In the genomic region with DNA sequence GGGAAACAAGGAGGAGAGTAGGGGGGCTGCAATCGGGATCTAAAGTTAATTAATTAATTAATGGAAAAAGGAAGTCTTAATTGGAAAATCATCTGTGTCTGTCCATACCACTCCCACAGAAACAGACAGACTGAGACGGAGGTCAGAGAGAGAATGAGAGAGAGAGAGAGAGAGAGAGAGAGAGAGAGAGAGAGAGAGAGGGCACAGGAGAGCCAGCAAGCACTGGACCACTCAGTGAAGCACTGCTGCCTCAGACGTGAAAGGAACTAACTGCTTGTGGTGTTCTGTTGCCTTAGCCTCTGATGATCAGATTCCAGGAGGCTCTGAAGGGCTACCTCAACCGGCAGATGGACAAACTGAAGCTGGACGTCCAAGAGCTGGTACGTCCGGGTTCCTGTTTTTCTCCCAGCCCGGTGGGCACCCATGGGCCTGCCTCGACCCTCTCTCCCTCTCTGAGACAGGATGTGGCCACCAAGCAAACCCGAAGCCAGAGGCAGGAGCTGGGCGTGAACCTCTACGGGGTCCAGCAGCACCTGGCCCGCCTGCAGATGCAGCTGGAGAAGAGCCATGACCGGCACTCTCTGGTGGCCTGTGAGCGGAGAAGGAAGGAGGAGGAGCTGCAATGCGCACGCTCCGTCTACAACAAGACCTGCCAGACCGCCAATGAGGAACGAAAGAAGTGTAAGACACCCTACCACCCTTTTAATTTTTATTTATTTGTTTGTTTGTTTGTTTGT, we compare ENCODE assay signal across 9 mouse cellular contexts. TPM values are rescaled to one million over a fixed set of nuclear protein-coding genes. Genes with fewer than 3 reads are reported as not detected.
DNase-seq lines count a peak whose midpoint lies in the region; ATAC-seq lines count a peak whose summit lies in the region.
"Had no signal": no experiment of that assay in that cellular context is flagged by ENCODE, and none has a peak within 500 bp of the region (broad histone marks: within the 10 kb centered on the region; RNA-seq: fewer than 3 reads in every experiment).

No protein-coding gene starts in this region.

- peak; percentile 97 for DNase-seq in heart, adult 11 months
- DNase-seq in heart, adult 8-10 months (ENCODE audit: low spot score): no peak
- DNase-seq in heart, postnatal 36 days: peak; percentile 40 to 42
- peak; percentile 53 for DNase-seq in neural tube, embryonic 10.5 days (ENCODE audit: extremely low spot score, low spot score)
- no peak for DNase-seq in frontal cortex, postnatal 36 days (ENCODE audit: low spot score in 2 of 2)
- DNase-seq in left cerebral cortex, postnatal 25 days (ENCODE audit: low spot score in 2 of 2): no peak

- H3K27me3 ChIP-seq in liver, embryonic 12.5 days (replicated peaks): peaks cover 21% of the 10 kb centered on the region; the same call in 1 of the 2 replicates

- H3K4me2 ChIP-seq in liver, embryonic 12.5 days: peak overlapping the region; percentile 67

- WGBS in liver, embryonic 12.5 days (ENCODE audit: insufficient replicate concordance): 15% methylated on average over 20 of the region's 20 CpGs

- peak overlapping the region; percentile 48 for H3K4me3 ChIP-seq in liver, embryonic 12.5 days

- 0 out of 2 replicates have a peak, but pooled peaks cover 2% of the 10 kb centered on the region for H3K9me3 ChIP-seq in liver, embryonic 12.5 days (replicated peaks)

- peak; percentile 68 for ATAC-seq in common myeloid progenitor, adult 5-6 weeks (replicated peaks; ENCODE audit: low read depth, poor library complexity, severe bottlenecking)
- ATAC-seq in liver, embryonic 12.5 days: peak; percentile 65
- ATAC-seq: Patski had no signal

- H3K4me1 ChIP-seq in liver, embryonic 12.5 days: peaks cover 23% of the 10 kb centered on the region

- H3K27ac ChIP-seq in liver, embryonic 12.5 days: no peak overlapping the region

- H3K36me3 ChIP-seq in liver, embryonic 12.5 days: no peaks in the 10 kb centered on the region

- intact Hi-C loops in heart, postnatal 36 days (cut with DNase I): no loop called here
- intact Hi-C loops in left cerebral cortex, postnatal 25 days (cut with DNase I): no loop called here

- peak overlapping the region; percentile 50; the same call in 1 of the 2 replicates for H3K9ac ChIP-seq in liver, embryonic 12.5 days

RNA-seq across cellular contexts. Expression of a gene that starts 9.4 kb away (rescaled TPM):
- total RNA-seq in heart, adult 8-10 months (2022): under 1 TPM in 1 of 4 experiments, not detected in 3; 0.20 TPM
- total RNA-seq in common myeloid progenitor, adult 5-6 weeks (2017): 11.5 and 24.3 TPM in 2 replicates
- under 1 TPM in 1 of 2 experiments, not detected in 1; 0.38 TPM for total RNA-seq in heart, postnatal 36 days (2021)
- polyA plus RNA-seq in liver, embryonic 12.5 days (2016; fragmentation: Nextera tagmentation; extraction: Ambion mirVana): 1.8 and 2.4 TPM in 2 replicates
- total RNA-seq in left cerebral cortex, postnatal 25 days (2021): 1 to 10 TPM in 1 of 2 experiments, under 1 TPM in 1; 0.98 to 1.4 TPM

RNA-seq across cellular contexts. Expression of a gene that starts 9.4 kb away (rescaled TPM):
- total RNA-seq in heart, adult 8-10 months (2022): 10 to 100 TPM; 60.3 to 72.2 (median 64.4) TPM
- total RNA-seq in common myeloid progenitor, adult 5-6 weeks (2017): 3.5 and 4.3 TPM in 2 replicates
- total RNA-seq in heart, postnatal 36 days (2021): 10 to 100 TPM; 57.7 to 67.8 TPM
- polyA plus RNA-seq in liver, embryonic 12.5 days (2016; fragmentation: Nextera tagmentation; extraction: Ambion mirVana): 1.8 and 2.0 TPM in 2 replicates
- total RNA-seq in left cerebral cortex, postnatal 25 days (2021): 10 to 100 TPM; 32.1 to 40.9 TPM

RNA-seq across cellular contexts. Expression of a gene that starts 30.0 kb away (rescaled TPM):
- total RNA-seq in heart, adult 8-10 months (2022): 100 to 1,000 TPM; 108 to 126 (median 114) TPM
- 19.6 and 33.4 TPM in 2 replicates for total RNA-seq in common myeloid progenitor, adult 5-6 weeks (2017)
- 10 to 100 TPM; 79.4 to 86.8 TPM for total RNA-seq in heart, postnatal 36 days (2021)
- polyA plus RNA-seq in liver, embryonic 12.5 days (2016; fragmentation: Nextera tagmentation; extraction: Ambion mirVana): 26.4 and 27.3 TPM in 2 replicates
- 100 to 1,000 TPM; 232 to 233 TPM for total RNA-seq in left cerebral cortex, postnatal 25 days (2021)

Comparison
In these comparisons a context has a peak if more than half of its experiments do, and no peak if none do; other contexts are left out.
1. DNase-seq: peak in heart, adult 11 months (single experiment), heart, postnatal 36 days (2 of 2) and neural tube, embryonic 10.5 days (single experiment); none in heart, adult 8-10 months (single experiment), frontal cortex, postnatal 36 days (0 of 2) and left cerebral cortex, postnatal 25 days (0 of 2).